Mouse (Mus musculus) right cerebral cortex, postnatal 36 days (tissue): ENCODE data around the gene Fam124a.

ENCODE experiments used
- DNase-seq, 2 experiments: peaks; one replicate each; pipeline ENCODE4 v3.0.0; 2022; ENCODE audit warnings: low spot score in 2 of 2, mixed read lengths in 1 of 2

The Fam124a gene

DNA sequence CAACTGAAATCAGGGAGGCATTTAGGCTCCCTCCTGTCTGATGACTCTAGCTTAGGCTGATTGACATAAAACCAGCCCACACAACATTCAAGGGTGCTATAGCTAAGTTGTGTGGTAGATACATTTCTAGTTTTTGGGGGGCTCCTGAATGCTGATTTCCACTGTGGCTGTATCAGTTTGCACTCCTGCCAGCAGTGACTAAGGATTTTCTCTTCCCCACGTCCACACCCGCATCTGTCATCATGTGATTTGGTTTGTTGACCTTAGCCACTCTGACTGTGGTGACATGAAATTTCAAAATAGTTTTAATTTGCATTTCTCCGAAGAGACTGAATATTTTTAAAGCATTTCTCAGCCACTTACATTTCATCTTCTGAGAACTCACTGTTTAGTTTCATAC is 101.9 kb downstream of the Fam124a start:
- no peak for DNase-seq
